Mouse (Mus musculus): ENCODE data around the gene Gm13694.
"Not testable (repeated sequence)": the region's sequence is repeated elsewhere in the genome, so short reads cannot be mapped to it uniquely, and the experiment has no call there.

The Gm13694 gene

DNA sequence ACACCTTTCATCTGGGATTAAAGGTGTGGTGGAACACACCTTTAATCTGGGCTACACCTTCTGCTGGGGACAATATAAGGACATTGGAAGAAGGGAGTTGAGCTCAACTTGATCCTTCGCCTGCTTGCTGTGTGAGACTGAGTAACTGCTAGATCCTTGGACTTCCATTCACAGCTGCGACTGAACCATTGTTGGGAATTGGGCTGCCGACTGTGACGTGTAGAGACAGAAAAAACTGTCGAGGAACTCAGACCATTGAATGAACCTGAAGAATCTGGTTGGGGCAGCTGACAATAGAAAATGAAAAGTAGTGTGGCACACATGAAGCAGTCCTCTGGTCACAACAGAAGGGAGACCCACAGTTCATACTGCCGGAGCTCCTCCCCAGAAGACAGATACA is at the start of gene Gm13694:
Gm13694 (plus strand) TSS at position 301 of the 400 bp plus-strand sequence.
- not testable (repeated sequence) for DNase-seq (ENCODE audit: low spot score in 2 of 2)

GRCm38 (mm10) chr2:83929478-83930088 is 49.1 kb upstream of the Gm13694 start:
- DNase-seq (ENCODE audit: low spot score in 2 of 2), result peak; percentile 4 to 17

DNA sequence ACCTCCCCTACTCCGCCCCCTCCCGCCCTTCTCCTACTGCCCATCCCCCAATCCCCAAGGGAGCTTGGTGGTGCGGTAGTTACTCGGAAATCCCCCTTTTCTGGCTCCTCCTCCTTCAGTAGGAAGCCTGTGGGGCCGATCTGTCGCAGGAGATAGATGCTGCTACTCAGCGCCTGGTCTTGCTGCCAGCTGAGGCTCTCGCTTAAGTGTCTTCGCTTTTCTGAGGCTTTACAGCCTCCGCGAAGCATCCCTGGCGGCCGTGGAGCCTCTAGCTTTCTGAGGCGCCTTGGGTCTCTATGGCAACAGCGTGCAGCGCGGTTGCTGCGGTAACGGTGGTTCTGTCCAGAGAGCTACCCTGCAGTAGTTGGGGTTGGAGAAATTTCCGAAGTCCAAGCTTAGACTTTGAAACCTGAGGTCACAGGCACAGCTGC is 37.8 kb upstream of the Gm13694 start, which contains the start of gene Zswim2:
Zswim2 (minus strand) TSS at position 298 of the 431 bp plus-strand sequence.
- peak; percentile 5 to 37 for DNase-seq (ENCODE audit: low spot score in 2 of 2)

DNA sequence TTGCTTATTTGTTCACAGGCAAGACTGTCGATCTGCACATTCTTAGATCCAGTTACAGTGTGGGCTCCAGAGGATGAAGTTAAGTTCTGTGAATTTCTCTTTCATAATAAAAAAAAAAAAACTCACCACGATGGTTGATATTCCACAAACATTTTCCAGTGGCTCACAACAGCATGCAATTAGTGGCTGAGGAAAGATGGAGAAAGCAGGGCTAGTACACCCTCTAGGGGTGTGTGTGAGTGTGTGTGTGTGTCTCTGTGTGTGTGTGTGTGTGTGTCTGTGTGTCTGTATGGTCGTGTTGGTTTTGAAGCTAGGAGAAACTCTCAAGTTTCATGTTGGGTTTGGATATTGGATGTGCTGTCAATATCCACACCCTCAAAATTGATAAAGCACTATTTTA is 37.4 kb upstream of the Gm13694 start:
- no peak for DNase-seq (ENCODE audit: low spot score in 2 of 2)

- DNase-seq (ENCODE audit: low spot score in 2 of 2), result no peak
These were observed 36.9 kb upstream of the Gm13694 start for GRCm38 (mm10) chr2:83941792-83942191.

- DNase-seq (ENCODE audit: low spot score in 2 of 2), result not testable (repeated sequence)
These were observed 23.3 kb upstream of the Gm13694 start, which contains the start of gene Gm13698 for GRCm38 (mm10) chr2:83955393-83955792. Gene Gm13698 (plus strand): TSS chr2:83955693.

GRCm38 (mm10) chr2:83961203-83961602 is 17.5 kb upstream of the Gm13694 start, which contains the start of gene Gm13693:
Gene Gm13693 (plus strand): TSS chr2:83961503.
- not testable (repeated sequence) for DNase-seq (ENCODE audit: low spot score in 2 of 2)

GRCm38 (mm10) chr2:83967013-83967412 is 11.7 kb upstream of the Gm13694 start, which contains the start of gene Gm13695:
Gene Gm13695 (plus strand): TSS chr2:83967313.
- DNase-seq (ENCODE audit: low spot score in 2 of 2), result not testable (repeated sequence)

DNA sequence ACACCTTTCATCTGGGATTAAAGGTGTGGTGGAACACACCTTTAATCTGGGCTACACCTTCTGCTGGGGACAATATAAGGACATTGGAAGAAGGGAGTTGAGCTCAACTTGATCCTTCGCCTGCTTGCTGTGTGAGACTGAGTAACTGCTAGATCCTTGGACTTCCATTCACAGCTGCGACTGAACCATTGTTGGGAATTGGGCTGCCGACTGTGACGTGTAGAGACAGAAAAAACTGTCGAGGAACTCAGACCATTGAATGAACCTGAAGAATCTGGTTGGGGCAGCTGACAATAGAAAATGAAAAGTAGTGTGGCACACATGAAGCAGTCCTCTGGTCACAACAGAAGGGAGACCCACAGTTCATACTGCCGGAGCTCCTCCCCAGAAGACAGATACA is 5.9 kb upstream of the Gm13694 start, which contains the start of gene Gm13696:
Gm13696 (plus strand) TSS at position 301 of the 400 bp plus-strand sequence.
- DNase-seq (ENCODE audit: low spot score in 2 of 2), result not testable (repeated sequence)

GRCm38 (mm10) chr2:83984443-83984842 is 5.7 kb downstream of the Gm13694 start, which contains the start of gene Gm13697:
Gene Gm13697 (plus strand): TSS chr2:83984743.
- DNase-seq (ENCODE audit: low spot score in 2 of 2), result not testable (repeated sequence)

DNA sequence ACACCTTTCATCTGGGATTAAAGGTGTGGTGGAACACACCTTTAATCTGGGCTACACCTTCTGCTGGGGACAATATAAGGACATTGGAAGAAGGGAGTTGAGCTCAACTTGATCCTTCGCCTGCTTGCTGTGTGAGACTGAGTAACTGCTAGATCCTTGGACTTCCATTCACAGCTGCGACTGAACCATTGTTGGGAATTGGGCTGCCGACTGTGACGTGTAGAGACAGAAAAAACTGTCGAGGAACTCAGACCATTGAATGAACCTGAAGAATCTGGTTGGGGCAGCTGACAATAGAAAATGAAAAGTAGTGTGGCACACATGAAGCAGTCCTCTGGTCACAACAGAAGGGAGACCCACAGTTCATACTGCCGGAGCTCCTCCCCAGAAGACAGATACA is 11.5 kb downstream of the Gm13694 start, which contains the start of gene Gm13691:
Gm13691 (plus strand) TSS at position 301 of the 400 bp plus-strand sequence.
- not testable (repeated sequence) for DNase-seq (ENCODE audit: low spot score in 2 of 2)

- DNase-seq (ENCODE audit: low spot score in 2 of 2), result peak in 1 of 2 experiments; percentile 17
These were observed 15.0 kb downstream of the Gm13694 start for GRCm38 (mm10) chr2:83993639-83994255.

- DNase-seq (ENCODE audit: low spot score in 2 of 2), result not testable (repeated sequence)
These were observed 15.8 kb downstream of the Gm13694 start for GRCm38 (mm10) chr2:83994526-83994925.

- no peak for DNase-seq (ENCODE audit: low spot score in 2 of 2)
These were observed 30.2 kb downstream of the Gm13694 start for GRCm38 (mm10) chr2:84008913-84009312.

DNA sequence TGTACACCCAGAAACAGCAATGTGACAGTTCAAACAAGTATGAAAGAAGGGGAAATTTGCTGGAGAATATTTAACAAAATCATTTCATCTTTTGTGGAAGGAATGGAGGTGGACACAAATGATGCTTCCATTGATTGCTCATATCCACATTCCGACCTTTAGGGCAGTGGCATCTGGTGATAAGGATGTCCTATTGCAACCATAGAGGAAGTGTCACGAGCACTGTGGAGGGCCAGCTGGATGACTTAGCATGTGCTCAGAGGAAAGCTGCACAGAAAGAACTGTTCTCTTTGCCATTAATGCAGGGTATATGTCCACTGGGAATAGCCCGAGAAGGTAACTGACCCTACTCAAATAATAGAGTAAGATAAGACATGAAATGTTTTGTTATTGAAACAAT is 31.1 kb downstream of the Gm13694 start:
- no peak for DNase-seq (ENCODE audit: low spot score in 2 of 2)

DNA sequence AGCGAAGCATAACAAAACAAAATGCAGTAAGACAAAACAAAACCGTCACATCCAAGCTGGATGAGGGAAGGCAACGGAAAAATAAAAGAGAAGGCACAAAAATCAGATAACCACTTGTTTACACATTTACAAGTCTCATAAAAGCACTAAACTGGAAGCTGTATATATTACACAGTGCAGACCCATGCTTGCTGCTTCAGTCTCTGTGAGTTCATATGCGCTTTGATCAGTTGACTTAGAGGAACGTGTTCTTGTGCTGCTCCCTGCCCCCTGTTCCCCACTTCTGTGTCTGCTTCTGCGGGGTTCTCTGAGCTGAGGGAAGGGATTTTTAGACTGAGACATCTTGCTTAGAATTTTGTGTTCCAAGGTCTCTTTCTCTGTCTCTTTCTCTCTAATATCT is 35.8 kb downstream of the Gm13694 start:
- DNase-seq (ENCODE audit: low spot score in 2 of 2), result no peak

DNA sequence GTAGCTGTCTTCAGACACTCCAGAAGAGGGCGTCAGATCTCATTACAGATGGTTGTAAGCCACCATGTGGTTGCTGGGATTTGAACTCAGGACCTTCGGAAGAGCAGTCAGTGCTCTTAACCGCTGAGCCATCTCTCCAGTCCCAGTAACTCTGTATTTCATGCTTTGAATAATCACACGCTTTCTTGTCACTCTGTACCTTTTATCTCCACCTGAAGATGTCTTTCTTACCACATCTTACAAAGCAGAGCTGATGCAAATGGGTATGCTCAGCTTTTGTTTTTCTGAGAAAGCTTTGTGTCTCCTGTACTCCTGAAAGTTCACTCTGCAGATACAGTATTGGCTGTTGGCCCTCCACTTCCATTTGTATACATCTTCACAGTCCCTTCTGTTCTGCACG is 37.6 kb downstream of the Gm13694 start:
- DNase-seq (ENCODE audit: low spot score in 2 of 2), result not testable (repeated sequence)

GRCm38 (mm10) chr2:84018330-84018729 is 39.6 kb downstream of the Gm13694 start:
- no peak for DNase-seq (ENCODE audit: low spot score in 2 of 2)

- no peak for DNase-seq (ENCODE audit: low spot score in 2 of 2)
These were observed 41.0 kb downstream of the Gm13694 start for GRCm38 (mm10) chr2:84019519-84020305.

GRCm38 (mm10) chr2:84021930-84022329 is 43.2 kb downstream of the Gm13694 start:
- no peak for DNase-seq (ENCODE audit: low spot score in 2 of 2)

DNA sequence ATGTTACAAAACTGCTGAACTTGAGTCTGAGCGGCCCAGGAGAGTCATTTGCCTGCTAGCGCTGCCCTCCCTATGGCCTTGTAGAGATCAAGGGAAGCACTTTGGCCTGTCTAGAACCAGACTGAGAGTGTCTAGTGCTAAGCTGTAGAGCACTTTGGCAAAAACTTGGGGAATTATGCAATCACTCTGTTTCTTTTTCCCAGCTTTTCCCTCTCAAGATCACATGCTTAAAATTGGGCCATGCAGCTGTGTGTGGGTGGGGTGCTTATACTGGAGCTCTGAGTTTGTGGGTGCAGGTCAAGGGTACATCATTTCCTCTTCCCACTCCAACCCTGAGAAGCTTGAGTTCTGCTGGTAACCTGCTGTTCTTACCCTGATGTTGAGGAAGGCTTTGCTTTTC is 44.2 kb downstream of the Gm13694 start:
- DNase-seq (ENCODE audit: low spot score in 2 of 2), result no peak

- no peak for DNase-seq (ENCODE audit: low spot score in 2 of 2)
These were observed 44.6 kb downstream of the Gm13694 start for GRCm38 (mm10) chr2:84023319-84023718.
